8 mouse cellular contexts compared by ENCODE assay signal in genomic region chr4:141076761-141077506, GRCm38 (mm10). TPM values are rescaled to one million over a fixed set of nuclear protein-coding genes. Genes with fewer than 3 reads are reported as not detected.
DNase-seq lines count a peak whose midpoint lies in the region; ATAC-seq and TF ChIP-seq lines count a peak whose summit lies in the region.

No protein-coding gene starts in this region.

- no peak overlapping the region for H3K9ac ChIP-seq in forebrain, embryonic 16.5 days (replicated peaks; ENCODE audit: low read depth, low read length)
- peak overlapping the region; percentile 82 for H3K9ac ChIP-seq in limb, embryonic 14.5 days (ENCODE audit: low read depth, low read length, severe bottlenecking)
- H3K9ac ChIP-seq in midbrain, embryonic 15.5 days = peak overlapping the region; percentile 92

- no peaks in the 10 kb centered on the region for H3K9me3 ChIP-seq in forebrain, embryonic 16.5 days (ENCODE audit: control insufficient read depth, low read length)
- no peaks in the 10 kb centered on the region for H3K9me3 ChIP-seq in limb, embryonic 14.5 days (ENCODE audit: control insufficient read depth, low read length)
- no peaks in the 10 kb centered on the region for H3K9me3 ChIP-seq in midbrain, embryonic 15.5 days

- DNase-seq in thymus, postnatal 0 days (ENCODE audit: low spot score) = peak; percentile 13
- no peak for DNase-seq in thymus, postnatal 14 days
- DNase-seq in limb, embryonic 14.5 days (ENCODE audit: low spot score) = no peak
- no peak for DNase-seq in gastrocnemius, postnatal 4 days (ENCODE audit: low spot score in 2 of 2)
- no peak for DNase-seq in left cerebral cortex, postnatal 14 days (ENCODE audit: low spot score in 2 of 2)
- no peak for DNase-seq in cerebellum, postnatal 10 days

- no peak overlapping the region for H3K27ac ChIP-seq in forebrain, embryonic 16.5 days (ENCODE audit: low read length)
- H3K27ac ChIP-seq in limb, embryonic 14.5 days (replicated peaks; ENCODE audit: low read depth, low read length) = no peak overlapping the region
- 0 out of 2 replicates have a peak overlapping the region, but pooled peaks have one; percentile 7 for H3K27ac ChIP-seq in midbrain, embryonic 15.5 days

- TF ChIP-seq POLR2A in limb, embryonic 14.5 days (IDR thresholded peaks at IDR 0.05; ENCODE audit: borderline replicate concordance, extremely low read depth, insufficient read depth, insufficient read length) = no peak

- no peak for ATAC-seq in forebrain, embryonic 16.5 days
- no peak for ATAC-seq in limb, embryonic 14.5 days (ENCODE audit: low FRiP score, low read depth)
- no peak for ATAC-seq in midbrain, embryonic 15.5 days (replicated peaks)

- intact Hi-C loops in left cerebral cortex, postnatal 14 days (cut with DNase I) = loop anchor here (5.0 kb wide), 1 partner anchor 40 kb away; no protein-coding TSS in a partner anchor

- H3K4me2 ChIP-seq in forebrain, embryonic 16.5 days (ENCODE audit: low read length) = peak overlapping the region; percentile 91
- peak overlapping the region; percentile 89 for H3K4me2 ChIP-seq in limb, embryonic 14.5 days (replicated peaks; ENCODE audit: low read depth, low read length, severe bottlenecking)
- peak overlapping the region; percentile 97 for H3K4me2 ChIP-seq in midbrain, embryonic 15.5 days

- peak overlapping the region; percentile 92 for H3K4me3 ChIP-seq in forebrain, embryonic 16.5 days (replicated peaks; ENCODE audit: low read length)
- peak overlapping the region; percentile 99 for H3K4me3 ChIP-seq in limb, embryonic 14.5 days (replicated peaks; ENCODE audit: low read length)
- H3K4me3 ChIP-seq in midbrain, embryonic 15.5 days = peak overlapping the region; percentile 91

- WGBS in forebrain, embryonic 16.5 days = 82% methylated on average over 17 of the region's 17 CpGs
- 82% methylated on average over 17 of the region's 17 CpGs for WGBS in limb, embryonic 14.5 days
- 83% methylated on average over 17 of the region's 17 CpGs for WGBS in midbrain, embryonic 15.5 days

- H3K4me1 ChIP-seq in forebrain, embryonic 16.5 days (replicated peaks; ENCODE audit: control insufficient read depth, insufficient read depth, low read length) = peaks cover 15% of the 10 kb centered on the region
- H3K4me1 ChIP-seq in limb, embryonic 14.5 days (ENCODE audit: control insufficient read depth, insufficient read depth, low read length) = peaks cover 10% of the 10 kb centered on the region
- H3K4me1 ChIP-seq in midbrain, embryonic 15.5 days = peaks cover 19% of the 10 kb centered on the region

- H3K27me3 ChIP-seq in forebrain, embryonic 16.5 days (replicated peaks; ENCODE audit: control insufficient read depth, insufficient read depth, low read length) = no peaks in the 10 kb centered on the region
- H3K27me3 ChIP-seq in limb, embryonic 14.5 days (ENCODE audit: control insufficient read depth, insufficient read depth, low read length) = no peaks in the 10 kb centered on the region
- H3K27me3 ChIP-seq in midbrain, embryonic 15.5 days (replicated peaks) = no peaks in the 10 kb centered on the region

- peaks cover 7% of the 10 kb centered on the region; the same call in 1 of the 2 replicates for H3K36me3 ChIP-seq in forebrain, embryonic 16.5 days (ENCODE audit: control insufficient read depth, insufficient read depth)
- H3K36me3 ChIP-seq in limb, embryonic 14.5 days (ENCODE audit: control insufficient read depth, insufficient read depth, low read length) = peaks cover 35% of the 10 kb centered on the region
- peaks cover 10% of the 10 kb centered on the region for H3K36me3 ChIP-seq in midbrain, embryonic 15.5 days (replicated peaks)

RNA-seq across cellular contexts. Expression of gene Necap2, which starts 1.2 kb away (rescaled TPM):
- 93.7 and 103 TPM in 2 replicates for polyA plus RNA-seq in thymus, postnatal 0 days (2015; fragmentation: Nextera tagmentation; extraction: Ambion mirVana)
- polyA plus RNA-seq in forebrain, embryonic 16.5 days (2015; fragmentation: Nextera tagmentation; extraction: Ambion mirVana) = 56.6 and 57.8 TPM in 2 replicates
- 79.1 and 91.0 TPM in 2 replicates for polyA plus RNA-seq in limb, embryonic 14.5 days (2012; rRNA removed)
- polyA plus RNA-seq in limb, embryonic 14.5 days (2014; fragmentation: Nextera tagmentation; extraction: Ambion mirVana) = 83.2 and 90.5 TPM in 2 replicates
- polyA plus RNA-seq in midbrain, embryonic 15.5 days (2015; fragmentation: Nextera tagmentation; extraction: Ambion mirVana) = 55.9 and 56.0 TPM in 2 replicates
- total RNA-seq in gastrocnemius, postnatal 4 days (2021) = 10 to 100 TPM; 36.8 to 37.8 TPM
- 10 to 100 TPM; 45.4 to 50.2 TPM for total RNA-seq in left cerebral cortex, postnatal 14 days (2021)

RNA-seq across cellular contexts. Expression of gene Spata21, which starts 11.2 kb away (rescaled TPM):
- 0.15 and 0.17 TPM in 2 replicates for polyA plus RNA-seq in thymus, postnatal 0 days (2015; fragmentation: Nextera tagmentation; extraction: Ambion mirVana)
- polyA plus RNA-seq in forebrain, embryonic 16.5 days (2015; fragmentation: Nextera tagmentation; extraction: Ambion mirVana) = 0.09 and 0.46 TPM in 2 replicates
- 0.04 and 0.08 TPM in 2 replicates for polyA plus RNA-seq in limb, embryonic 14.5 days (2012; rRNA removed)
- 0.18 and 0.43 TPM in 2 replicates for polyA plus RNA-seq in limb, embryonic 14.5 days (2014; fragmentation: Nextera tagmentation; extraction: Ambion mirVana)
- 0.27 and 0.87 TPM in 2 replicates for polyA plus RNA-seq in midbrain, embryonic 15.5 days (2015; fragmentation: Nextera tagmentation; extraction: Ambion mirVana)
- total RNA-seq in gastrocnemius, postnatal 4 days (2021) = under 1 TPM in 1 of 2 experiments, not detected in 1; 0.76 TPM
- total RNA-seq in left cerebral cortex, postnatal 14 days (2021) = under 1 TPM; 0.20 to 0.38 TPM

RNA-seq across cellular contexts. Expression of gene Crocc, which starts 16.6 kb away (rescaled TPM):
- polyA plus RNA-seq in thymus, postnatal 0 days (2015; fragmentation: Nextera tagmentation; extraction: Ambion mirVana) = 1.9 and 2.1 TPM in 2 replicates
- 6.2 and 6.7 TPM in 2 replicates for polyA plus RNA-seq in forebrain, embryonic 16.5 days (2015; fragmentation: Nextera tagmentation; extraction: Ambion mirVana)
- polyA plus RNA-seq in limb, embryonic 14.5 days (2012; rRNA removed) = 25.9 and 27.8 TPM in 2 replicates
- 5.4 and 7.3 TPM in 2 replicates for polyA plus RNA-seq in limb, embryonic 14.5 days (2014; fragmentation: Nextera tagmentation; extraction: Ambion mirVana)
- polyA plus RNA-seq in midbrain, embryonic 15.5 days (2015; fragmentation: Nextera tagmentation; extraction: Ambion mirVana) = 7.0 and 8.9 TPM in 2 replicates
- total RNA-seq in gastrocnemius, postnatal 4 days (2021) = 10 to 100 TPM; 10.4 to 11.6 TPM
- total RNA-seq in left cerebral cortex, postnatal 14 days (2021) = 10 to 100 TPM; 51.0 to 52.7 TPM
